Mouse (Mus musculus) hematopoietic stem cell, adult 5-6 weeks (primary cell): ENCODE measurements around the gene Gckr. TPM values are rescaled to one million over a fixed set of nuclear protein-coding genes. Genes with fewer than 3 reads are reported as not detected.

Source experiments
- ATAC-seq, 2 experiments: fragments of 125-278 bp in 1 of 2; replicated peaks in 1 of 2; 2 replicates each; pipeline ENCODE4 v1.8.0; 2016 to 2017; ENCODE audit warnings: inconsistent platforms in 2 of 2, mild to moderate bottlenecking in 2 of 2, moderate number of reproducible peaks in 2 of 2, low read depth in 1 of 2, moderate TSS enrichment in 1 of 2; ENCODE audit not compliant: low FRiP score in 2 of 2, poor library complexity in 2 of 2, severe bottlenecking in 2 of 2, insufficient read depth in 1 of 2, low TSS enrichment in 1 of 2
- total RNA-seq: library from RNA; stranded (forward); fragments of 172-1452, 232-1000 nt; gene quantifications from 2 replicates; pipeline ENCODE4 v1.2.3, GENCODE M21; 2017

Gckr gene
- 0.65 TPM in 1 of 2 replicates, not detected in the other for total RNA-seq

- ATAC-seq: no peak
Measured at GRCm38 (mm10) chr5:31297047-31297757, at the start of gene Gckr. TSS of gene Gckr (plus strand) at chr5:31297443.

- no peak for ATAC-seq
Measured at GRCm38 (mm10) chr5:31250716-31251115, 46.5 kb upstream of the Gckr start.

- peak in 1 of 2 experiments; percentile 11; a peak in 1 of 4 replicates for ATAC-seq
Measured at GRCm38 (mm10) chr5:31251541-31252101, 45.6 kb upstream of the Gckr start, which contains the start of gene Krtcap3. TSS of gene Krtcap3 (plus strand) at chr5:31251691.

GRCm38 (mm10) chr5:31252151-31252550 lies 45.1 kb upstream of the Gckr start:
- no peak for ATAC-seq

- ATAC-seq: no peak
Measured at GRCm38 (mm10) chr5:31252795-31253545, 44.3 kb upstream of the Gckr start.

GRCm38 (mm10) chr5:31253806-31254205 lies 43.4 kb upstream of the Gckr start:
- ATAC-seq: no peak

- no peak for ATAC-seq
Measured at GRCm38 (mm10) chr5:31254452-31254851, 42.8 kb upstream of the Gckr start.

- no peak for ATAC-seq
Measured at GRCm38 (mm10) chr5:31254901-31255300, 42.3 kb upstream of the Gckr start.

GRCm38 (mm10) chr5:31255381-31255780 lies 41.9 kb upstream of the Gckr start:
- ATAC-seq: no peak

- ATAC-seq: no peak
Measured at GRCm38 (mm10) chr5:31255971-31256370, 41.3 kb upstream of the Gckr start.

GRCm38 (mm10) chr5:31257616-31258015 lies 39.6 kb upstream of the Gckr start:
- ATAC-seq: no peak

- ATAC-seq: no peak
Measured at GRCm38 (mm10) chr5:31266101-31266500, 31.1 kb upstream of the Gckr start.

GRCm38 (mm10) chr5:31267686-31268085 lies 29.6 kb upstream of the Gckr start:
- ATAC-seq: no peak

- ATAC-seq: no peak
Measured at GRCm38 (mm10) chr5:31273018-31273417, 24.2 kb upstream of the Gckr start.

GRCm38 (mm10) chr5:31279245-31279988 lies 17.8 kb upstream of the Gckr start:
- peak; percentile 37 to 62; a peak in 2 of 4 replicates for ATAC-seq

- no peak for ATAC-seq
Measured at GRCm38 (mm10) chr5:31288225-31288624, 9.0 kb upstream of the Gckr start.

GRCm38 (mm10) chr5:31288655-31289054 lies 8.6 kb upstream of the Gckr start:
- no peak for ATAC-seq
